Mouse (Mus musculus): ENCODE results near the gene Fastk.

The Fastk gene

GRCm38 (mm10) chr5:24389658-24390020 lies 55.4 kb downstream of the Fastk start:
- DNase-seq (ENCODE audit: low read depth) = no peak

- DNase-seq (ENCODE audit: low read depth) = peak; percentile 68
Observed at GRCm38 (mm10) chr5:24389011-24389657, 56.0 kb downstream of the Fastk start.

Data from naive thymus-derived CD4-positive, alpha-beta T cell, adult 2 months (primary cell).